Mouse (Mus musculus) heart, adult 2 months (tissue): ENCODE data around the gene Doc2g.

Source experiments
- CTCF ChIP-seq: fragments of 200-600 bp; IDR thresholded peaks from 2 replicates; pipeline ENCODE4 v1.8.1; 2022; ENCODE audit warnings: antibody characterized with exemption, mild to moderate bottlenecking, moderate library complexity
- POLR2A ChIP-seq: fragments of 200-500 bp; IDR thresholded peaks from 2 replicates; pipeline ENCODE4 v1.6.1; 2011; ENCODE audit warnings: mild to moderate bottlenecking, low read depth, low read length, control low read depth; ENCODE audit not compliant: insufficient read depth

DNA sequence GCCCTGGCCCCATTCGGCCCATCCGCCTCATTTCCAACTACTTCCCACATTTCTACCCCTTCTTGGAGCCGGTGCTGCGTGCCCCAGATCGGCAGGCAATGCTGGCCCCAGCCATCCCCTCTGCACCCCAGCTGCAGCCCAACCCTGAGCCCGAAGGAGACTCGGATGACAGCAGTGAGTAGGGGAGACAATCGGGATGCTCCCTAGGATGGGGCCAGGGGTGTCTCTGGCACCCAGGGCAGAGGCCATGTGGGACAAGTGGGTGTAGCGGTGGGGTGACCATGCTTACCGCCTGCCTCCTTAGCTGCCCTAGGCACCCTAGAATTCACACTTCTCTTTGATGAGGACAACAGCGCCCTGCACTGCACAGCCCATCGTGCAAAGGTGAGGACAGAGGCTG, 528 bp downstream of the Doc2g start:
- no peak for TF ChIP-seq POLR2A
- TF ChIP-seq CTCF, result no peak
